Mouse (Mus musculus) liver, postnatal 0 days (tissue): ENCODE data around the gene C1ql3. TPM values are rescaled to one million over a fixed set of nuclear protein-coding genes. Genes with fewer than 3 reads are reported as not detected.
A peak's percentile ranks its signal among the peaks of the same experiment; 100 is the strongest.

Experiments used
- ATAC-seq: fragments of 200-750 bp; cut with Nextera tagmentation; 2 replicates; pipeline ENCODE4 v1.8.0; 2017; ENCODE audit warnings: mild to moderate bottlenecking, moderate library complexity
- DNase-seq: peaks from one replicate; pipeline ENCODE4 v3.0.0-alpha.2; 2016
- H3K27ac ChIP-seq: fragments of 300-500 bp; sonication (generic); 2 replicates; pipeline ENCODE4 v1.5.1; 2014; ENCODE audit warnings: antibody characterized with exemption, moderate library complexity, mild to moderate bottlenecking, low read depth
- H3K27me3 ChIP-seq: fragments of 300-500 bp; sonication (generic); 2 replicates; pipeline ENCODE4 v1.6.1; 2014; ENCODE audit warnings: low read length, control low read depth, mixed read lengths; ENCODE audit not compliant: insufficient read depth
- H3K36me3 ChIP-seq: fragments of 300-500 bp; sonication (generic); replicated peaks from 2 replicates; pipeline ENCODE4 v1.6.1; 2014; ENCODE audit warnings: mild to moderate bottlenecking, control low read depth, low read length, moderate library complexity, mixed read lengths; ENCODE audit not compliant: insufficient read depth
- H3K4me1 ChIP-seq: fragments of 300-500 bp; sonication (generic); 2 replicates; pipeline ENCODE4 v1.6.1; 2014; ENCODE audit warnings: antibody characterized with exemption, mild to moderate bottlenecking, control low read depth; ENCODE audit not compliant: insufficient read depth
- H3K4me2 ChIP-seq: fragments of 300-500 bp; sonication (generic); 2 replicates; pipeline ENCODE4 v1.6.1; 2014; ENCODE audit warnings: low read depth, mild to moderate bottlenecking, low read length, moderate library complexity, mixed read lengths
- H3K4me3 ChIP-seq: fragments of 300-500 bp; sonication (generic); 2 replicates; pipeline ENCODE4 v1.5.1; 2014; ENCODE audit warnings: low read depth, low read length
- H3K9ac ChIP-seq: fragments of 300-500 bp; sonication (generic); replicated peaks from 2 replicates; pipeline ENCODE4 v1.6.1; 2014; ENCODE audit warnings: mild to moderate bottlenecking, moderate library complexity
- H3K9me3 ChIP-seq: fragments of 300-500 bp; sonication (generic); 2 replicates; pipeline ENCODE4 v1.6.1; 2016; ENCODE audit warnings: mild to moderate bottlenecking, control low read depth, low read length, mixed read lengths
- CTCF ChIP-seq: sonication (generic); IDR thresholded peaks from 2 replicates; pipeline ENCODE4 v1.5.1; 2016; ENCODE audit warnings: antibody characterized with exemption, low read depth
- EP300 ChIP-seq: IDR thresholded peaks from 2 replicates; pipeline ENCODE4 v1.6.1; 2016; ENCODE audit warnings: antibody characterized with exemption, low read depth, mild to moderate bottlenecking
- WGBS: fragments of 180-500 bp; shearing (Covaris S2); extraction: QIAGEN DNeasy Blood & Tissue Kit; methylation state at CpG from one replicate; pipeline ENCODE4 v1.1.7; 2014; ENCODE audit not compliant: insufficient replicate concordance; 5-methylcytosine and 5-hydroxymethylcytosine counted together
- polyA plus RNA-seq: library from polyadenylated mRNA; unstranded; fragments of >200 nt; fragmentation: Nextera tagmentation; extraction: Ambion mirVana; gene quantifications from 2 replicates; pipeline ENCODE4 v1.2.1, GENCODE M21; 2015

Gene C1ql3
- polyA plus RNA-seq, 1 experiment from 2014 or later: 0.13 TPM

GRCm38 (mm10) chr2:13018861-13019260 lies 7.3 kb upstream of the C1ql3 start:
- no peak overlapping the region for H3K27ac ChIP-seq
- DNase-seq (no peak), ATAC-seq (no peak)
- TF ChIP-seq EP300 (no peak), CTCF (no peak)
- H3K4me1 ChIP-seq: no peaks in the 10 kb centered on the region
- no peak overlapping the region for H3K9ac ChIP-seq
- H3K4me3 ChIP-seq: no peak overlapping the region
- H3K9me3 ChIP-seq: no peaks in the 10 kb centered on the region
- no peaks in the 10 kb centered on the region for H3K27me3 ChIP-seq
- WGBS: 81% methylated on average over 1 of the region's 1 CpGs
- no peak overlapping the region for H3K4me2 ChIP-seq
- no peaks in the 10 kb centered on the region for H3K36me3 ChIP-seq

GRCm38 (mm10) chr2:13018382-13018781 lies 6.8 kb upstream of the C1ql3 start:
- no peaks in the 10 kb centered on the region for H3K9me3 ChIP-seq
- no peak overlapping the region for H3K27ac ChIP-seq
- no peak for TF ChIP-seq CTCF
- TF ChIP-seq EP300: no peak
- no peaks in the 10 kb centered on the region for H3K4me1 ChIP-seq
- no peaks in the 10 kb centered on the region for H3K27me3 ChIP-seq
- WGBS: 40% methylated on average over 5 of the region's 5 CpGs
- H3K36me3 ChIP-seq: no peaks in the 10 kb centered on the region
- H3K4me2 ChIP-seq: no peak overlapping the region
- ATAC-seq: no peak
- no peak for DNase-seq
- no peak overlapping the region for H3K4me3 ChIP-seq
- H3K9ac ChIP-seq: no peak overlapping the region

- H3K27ac ChIP-seq: no peak overlapping the region
- no peaks in the 10 kb centered on the region for H3K36me3 ChIP-seq
- no peak overlapping the region for H3K4me3 ChIP-seq
- no peak overlapping the region for H3K9ac ChIP-seq
- TF ChIP-seq CTCF: no peak
- TF ChIP-seq EP300: no peak
- ATAC-seq (no peak), DNase-seq (no peak)
- peaks cover 35% of the 10 kb centered on the region for H3K27me3 ChIP-seq
- WGBS: 45% methylated on average over 3 of the region's 3 CpGs
- peak overlapping the region; percentile 92; the same call in 1 of the 2 replicates for H3K4me2 ChIP-seq
- peaks cover 13% of the 10 kb centered on the region for H3K4me1 ChIP-seq
- no peaks in the 10 kb centered on the region for H3K9me3 ChIP-seq
Observed at GRCm38 (mm10) chr2:13011973-13012372, 367 bp upstream of the C1ql3 start.

GRCm38 (mm10) chr2:13010460-13011341 lies 905 bp downstream of the C1ql3 start:
- H3K9me3 ChIP-seq: no peaks in the 10 kb centered on the region
- H3K9ac ChIP-seq: no peak overlapping the region
- peaks cover 35% of the 10 kb centered on the region for H3K27me3 ChIP-seq
- WGBS: 3% methylated on average over 71 of the region's 75 CpGs
- no peak overlapping the region for H3K27ac ChIP-seq
- ATAC-seq (peak; percentile 41; the same call in 1 of the 2 replicates), DNase-seq (peak; percentile 49)
- H3K36me3 ChIP-seq: no peaks in the 10 kb centered on the region
- peak overlapping the region; percentile 60 for H3K4me3 ChIP-seq
- H3K4me2 ChIP-seq: peak overlapping the region; percentile 92
- TF ChIP-seq CTCF: peak; percentile 30; the same call in 1 of the 2 replicates
- no peak for TF ChIP-seq EP300
- peaks cover 13% of the 10 kb centered on the region for H3K4me1 ChIP-seq

GRCm38 (mm10) chr2:13010030-13010459 lies 1.6 kb downstream of the C1ql3 start:
- ATAC-seq: no peak
- Histone ChIP-seq H3K9ac (no peak overlapping the region), H3K4me3 (peak overlapping the region; percentile 60), H3K27me3 (peaks cover 35% of the 10 kb centered on the region), H3K36me3 (no peaks in the 10 kb centered on the region), H3K4me2 (peak overlapping the region; percentile 92), H3K4me1 (peaks cover 13% of the 10 kb centered on the region), H3K9me3 (no peaks in the 10 kb centered on the region), H3K27ac (no peak overlapping the region)
- 3% methylated on average over 31 of the region's 31 CpGs for WGBS
- TF ChIP-seq CTCF (no peak), EP300 (no peak)
- DNase-seq: peak; percentile 15

- Histone ChIP-seq H3K9ac (no peak overlapping the region), H3K4me1 (peaks cover 13% of the 10 kb centered on the region), H3K27me3 (peaks cover 35% of the 10 kb centered on the region), H3K4me3 (peak overlapping the region; percentile 60), H3K9me3 (no peaks in the 10 kb centered on the region), H3K27ac (no peak overlapping the region), H3K4me2 (peak overlapping the region; percentile 92), H3K36me3 (no peaks in the 10 kb centered on the region)
- WGBS: 16% methylated on average over 18 of the region's 18 CpGs
- ATAC-seq: no peak
- DNase-seq: no peak
- no peak for TF ChIP-seq CTCF
- no peak for TF ChIP-seq EP300
Observed at GRCm38 (mm10) chr2:13009261-13009972, 2.2 kb downstream of the C1ql3 start.
